Mouse (Mus musculus): Measurements from ENCODE around the gene 4930544D05Rik. TPM values are rescaled to one million over a fixed set of nuclear protein-coding genes. Genes with fewer than 3 reads are reported as not detected.

Gene 4930544D05Rik
- polyA plus RNA-seq, 1 experiment from 2014 or later, result not detected

GRCm38 (mm10) chr11:70654198-70654922, 38.7 kb downstream of the 4930544D05Rik start, which contains the start of gene Pfn1:
Gene Pfn1, minus strand, starts transcription at chr11:70654644.
- peak within 1 kb of the TSS; percentile 98 for H3K9ac ChIP-seq
- peaks cover 29% of the 10 kb centered on the region for H3K36me3 ChIP-seq
- peak; percentile 42 for ATAC-seq (ENCODE audit: low FRiP score, low read depth)
- H3K27me3 ChIP-seq, result no peaks in the 10 kb centered on the region
- no peaks in the 10 kb centered on the region for H3K9me3 ChIP-seq
- H3K27ac ChIP-seq (replicated peaks), result peak within 1 kb of the TSS; percentile 98
- under 1% methylated on average over 53 of the region's 61 CpGs for WGBS
- peak within 1 kb of the TSS; percentile 98 for H3K4me3 ChIP-seq
- peak within 1 kb of the TSS; percentile 77 for H3K4me2 ChIP-seq
- H3K4me1 ChIP-seq (replicated peaks), result peaks cover 48% of the 10 kb centered on the region

GRCm38 (mm10) chr11:70654923-70655570, 39.4 kb downstream of the 4930544D05Rik start:
- Histone ChIP-seq H3K4me1 (replicated peaks) (peaks cover 48% of the 10 kb centered on the region), H3K4me2 (peak overlapping the region; percentile 77), H3K36me3 (peaks cover 22% of the 10 kb centered on the region), H3K4me3 (peak overlapping the region; percentile 98), H3K9ac (peak overlapping the region; percentile 98), H3K9me3 (no peaks in the 10 kb centered on the region), H3K27me3 (no peaks in the 10 kb centered on the region), H3K27ac (replicated peaks) (peak overlapping the region; percentile 98)
- ATAC-seq (ENCODE audit: low FRiP score, low read depth), result peak; percentile 71
- WGBS, result under 1% methylated on average over 48 of the region's 48 CpGs

GRCm38 (mm10) chr11:70655571-70656455, 40.2 kb downstream of the 4930544D05Rik start:
- no peaks in the 10 kb centered on the region for H3K27me3 ChIP-seq
- peaks cover 14% of the 10 kb centered on the region for H3K36me3 ChIP-seq
- peak overlapping the region; percentile 98 for H3K4me3 ChIP-seq
- H3K4me1 ChIP-seq (replicated peaks), result peaks cover 46% of the 10 kb centered on the region
- peak overlapping the region; percentile 98 for H3K9ac ChIP-seq
- under 1% methylated on average over 59 of the region's 61 CpGs for WGBS
- peak overlapping the region; percentile 77 for H3K4me2 ChIP-seq
- ATAC-seq (ENCODE audit: low FRiP score, low read depth), result no peak
- H3K27ac ChIP-seq (replicated peaks), result peak overlapping the region; percentile 98
- no peaks in the 10 kb centered on the region for H3K9me3 ChIP-seq

- Histone ChIP-seq H3K9me3 (no peaks in the 10 kb centered on the region), H3K4me2 (peak overlapping the region; percentile 77), H3K27ac (replicated peaks) (0 out of 2 replicates have a peak overlapping the region, but pooled peaks have one; percentile 98), H3K4me3 (peak overlapping the region; percentile 98), H3K4me1 (replicated peaks) (peaks cover 41% of the 10 kb centered on the region), H3K27me3 (no peaks in the 10 kb centered on the region), H3K36me3 (peaks cover 8% of the 10 kb centered on the region), H3K9ac (peak overlapping the region; percentile 98; the same call in 1 of the 2 replicates)
- ATAC-seq (ENCODE audit: low FRiP score, low read depth), result no peak
- 6% methylated on average over 16 of the region's 16 CpGs for WGBS
Measured at GRCm38 (mm10) chr11:70656456-70656927, 40.8 kb downstream of the 4930544D05Rik start.

- H3K27ac ChIP-seq (replicated peaks), result peak within 1 kb of the TSS; percentile 98
- H3K4me1 ChIP-seq (replicated peaks), result peaks cover 36% of the 10 kb centered on the region
- peak within 1 kb of the TSS; percentile 98 for H3K9ac ChIP-seq
- ATAC-seq (ENCODE audit: low FRiP score, low read depth), result no peak
- no peaks in the 10 kb centered on the region for H3K9me3 ChIP-seq
- H3K36me3 ChIP-seq, result peaks cover 4% of the 10 kb centered on the region; the same call in 1 of the 2 replicates
- 4% methylated on average over 3 of the region's 3 CpGs for WGBS
- H3K4me3 ChIP-seq, result peak within 1 kb of the TSS; percentile 98
- peak within 1 kb of the TSS; percentile 77 for H3K4me2 ChIP-seq
- no peaks in the 10 kb centered on the region for H3K27me3 ChIP-seq
Measured at GRCm38 (mm10) chr11:70656964-70657363, 41.3 kb downstream of the 4930544D05Rik start, which contains the start of gene Eno3. Gene Eno3, plus strand, starts transcription at chr11:70657202.

- Histone ChIP-seq H3K9ac (no peak overlapping the region), H3K27me3 (no peaks in the 10 kb centered on the region), H3K4me2 (no peak overlapping the region), H3K9me3 (no peaks in the 10 kb centered on the region), H3K36me3 (peaks cover 3% of the 10 kb centered on the region), H3K4me1 (replicated peaks) (peaks cover 30% of the 10 kb centered on the region), H3K4me3 (no peak overlapping the region), H3K27ac (replicated peaks) (no peak overlapping the region)
- ATAC-seq (ENCODE audit: low FRiP score, low read depth), result no peak
- 59% methylated on average over 6 of the region's 6 CpGs for WGBS
Measured at GRCm38 (mm10) chr11:70657573-70657972, 41.9 kb downstream of the 4930544D05Rik start.

GRCm38 (mm10) chr11:70657991-70658390, 42.3 kb downstream of the 4930544D05Rik start:
- H3K4me2 ChIP-seq, result no peak overlapping the region
- no peak overlapping the region for H3K27ac ChIP-seq (replicated peaks)
- H3K9me3 ChIP-seq, result no peaks in the 10 kb centered on the region
- WGBS, result 61% methylated on average over 9 of the region's 9 CpGs
- H3K4me1 ChIP-seq (replicated peaks), result peaks cover 26% of the 10 kb centered on the region
- no peak for ATAC-seq (ENCODE audit: low FRiP score, low read depth)
- peaks cover 7% of the 10 kb centered on the region for H3K36me3 ChIP-seq
- H3K27me3 ChIP-seq, result no peaks in the 10 kb centered on the region
- H3K4me3 ChIP-seq, result no peak overlapping the region
- no peak overlapping the region for H3K9ac ChIP-seq

- WGBS, result 87% methylated on average over 5 of the region's 5 CpGs
- H3K4me3 ChIP-seq, result no peak overlapping the region
- H3K9me3 ChIP-seq, result no peaks in the 10 kb centered on the region
- H3K27ac ChIP-seq (replicated peaks), result no peak overlapping the region
- H3K9ac ChIP-seq, result no peak overlapping the region
- no peaks in the 10 kb centered on the region for H3K27me3 ChIP-seq
- peaks cover 11% of the 10 kb centered on the region for H3K36me3 ChIP-seq
- H3K4me2 ChIP-seq, result no peak overlapping the region
- H3K4me1 ChIP-seq (replicated peaks), result peaks cover 21% of the 10 kb centered on the region
- no peak for ATAC-seq (ENCODE audit: low FRiP score, low read depth)
Measured at GRCm38 (mm10) chr11:70658521-70658920, 42.9 kb downstream of the 4930544D05Rik start.

GRCm38 (mm10) chr11:70658942-70659341, 43.3 kb downstream of the 4930544D05Rik start:
- no peak for ATAC-seq (ENCODE audit: low FRiP score, low read depth)
- Histone ChIP-seq H3K9me3 (no peaks in the 10 kb centered on the region), H3K4me2 (no peak overlapping the region), H3K4me1 (replicated peaks) (peaks cover 21% of the 10 kb centered on the region), H3K27me3 (no peaks in the 10 kb centered on the region), H3K4me3 (no peak overlapping the region), H3K36me3 (peaks cover 13% of the 10 kb centered on the region), H3K9ac (no peak overlapping the region), H3K27ac (replicated peaks) (no peak overlapping the region)
- WGBS, result 84% methylated on average over 8 of the region's 8 CpGs

- H3K9me3 ChIP-seq, result no peaks in the 10 kb centered on the region
Measured at GRCm38 (mm10) chr11:70660571-70660970, 44.9 kb downstream of the 4930544D05Rik start.

GRCm38 (mm10) chr11:70663101-70663500, 47.5 kb downstream of the 4930544D05Rik start:
- no peak overlapping the region for H3K9ac ChIP-seq
- no peak overlapping the region for H3K4me2 ChIP-seq
- H3K4me3 ChIP-seq, result no peak overlapping the region
- no peaks in the 10 kb centered on the region for H3K27me3 ChIP-seq
- no peaks in the 10 kb centered on the region for H3K9me3 ChIP-seq
- H3K36me3 ChIP-seq, result peaks cover 24% of the 10 kb centered on the region
- WGBS, result 95% methylated on average over 8 of the region's 8 CpGs
- H3K27ac ChIP-seq (replicated peaks), result no peak overlapping the region
- no peak for ATAC-seq (ENCODE audit: low FRiP score, low read depth)
- peaks cover 11% of the 10 kb centered on the region for H3K4me1 ChIP-seq (replicated peaks)

More at GRCm38 (mm10) chr11:70660571-70660970, 44.9 kb downstream of the 4930544D05Rik start:
- Histone ChIP-seq H3K27me3 (no peaks in the 10 kb centered on the region), H3K4me1 (replicated peaks) (peaks cover 14% of the 10 kb centered on the region), H3K27ac (replicated peaks) (no peak overlapping the region), H3K9ac (no peak overlapping the region), H3K4me2 (no peak overlapping the region), H3K4me3 (no peak overlapping the region), H3K36me3 (peaks cover 24% of the 10 kb centered on the region)
- no peak for ATAC-seq (ENCODE audit: low FRiP score, low read depth)
- 85% methylated on average over 8 of the region's 8 CpGs for WGBS
